Mouse (Mus musculus) bone marrow macrophage, adult 2 months (primary cell): Measurements from ENCODE around the gene Trpc1. TPM values are rescaled to one million over a fixed set of nuclear protein-coding genes. Genes with fewer than 3 reads are reported as not detected.
A peak's percentile ranks its signal among the peaks of the same experiment; 100 is the strongest.

Experiments
- H3K27ac ChIP-seq: 2 replicates; pipeline ENCODE4 v1.5.1; 2012; ENCODE audit warnings: low read depth, low read length; ENCODE audit not compliant: insufficient read depth
- H3K4me1 ChIP-seq: 2 replicates; pipeline ENCODE4 v1.6.1; 2012; ENCODE audit warnings: low read length; ENCODE audit not compliant: control insufficient read depth, insufficient read depth
- H3K4me3 ChIP-seq: 2 replicates; pipeline ENCODE4 v1.5.1; 2012; ENCODE audit warnings: mild to moderate bottlenecking, low read length, moderate library complexity; ENCODE audit not compliant: insufficient read depth
- CTCF ChIP-seq: IDR thresholded peaks from 2 replicates; pipeline ENCODE4 v1.5.1; 2012; ENCODE audit warnings: low read depth, mild to moderate bottlenecking, low read length, moderate library complexity
- POLR2A ChIP-seq: IDR thresholded peaks from 2 replicates; pipeline ENCODE4 v1.6.1; 2012; ENCODE audit warnings: mild to moderate bottlenecking, low read depth, low read length, borderline replicate concordance
- polyA plus RNA-seq: library from polyadenylated mRNA; stranded (reverse); fragments of >200 nt; gene quantifications from 2 replicates; pipeline ENCODE4 v1.2.4, GENCODE M21; 2012; ENCODE audit not compliant: missing spikeins, insufficient read depth, insufficient read length

The Trpc1 gene
- polyA plus RNA-seq, 1 experiment, result 0.12 TPM

GRCm38 (mm10) chr9:95697808-95698207 is 52.4 kb downstream of the Trpc1 start:
- TF ChIP-seq CTCF, result no peak
- no peak for TF ChIP-seq POLR2A
- Histone ChIP-seq H3K4me3 (no peak overlapping the region), H3K27ac (no peak overlapping the region), H3K4me1 (no peaks in the 10 kb centered on the region)

GRCm38 (mm10) chr9:95696581-95696980 is 53.6 kb downstream of the Trpc1 start:
- Histone ChIP-seq H3K27ac (no peak overlapping the region), H3K4me1 (no peaks in the 10 kb centered on the region), H3K4me3 (no peak overlapping the region)
- TF ChIP-seq POLR2A (no peak), CTCF (no peak)

- H3K4me3 ChIP-seq, result no peak overlapping the region
- TF ChIP-seq POLR2A (no peak), CTCF (no peak)
- no peak overlapping the region for H3K27ac ChIP-seq
- no peaks in the 10 kb centered on the region for H3K4me1 ChIP-seq
These were observed 55.2 kb downstream of the Trpc1 start for GRCm38 (mm10) chr9:95695023-95695422.

GRCm38 (mm10) chr9:95694526-95694925 is 55.6 kb downstream of the Trpc1 start:
- TF ChIP-seq POLR2A (no peak), CTCF (no peak)
- no peak overlapping the region for H3K27ac ChIP-seq
- H3K4me3 ChIP-seq, result no peak overlapping the region
- no peaks in the 10 kb centered on the region for H3K4me1 ChIP-seq

GRCm38 (mm10) chr9:95693528-95694100 is 56.6 kb downstream of the Trpc1 start:
- H3K4me3 ChIP-seq, result no peak overlapping the region
- TF ChIP-seq CTCF, result no peak
- no peak for TF ChIP-seq POLR2A
- H3K4me1 ChIP-seq, result no peaks in the 10 kb centered on the region
- no peak overlapping the region for H3K27ac ChIP-seq

GRCm38 (mm10) chr9:95692823-95693222 is 57.4 kb downstream of the Trpc1 start:
- no peak for TF ChIP-seq CTCF
- Histone ChIP-seq H3K27ac (no peak overlapping the region), H3K4me1 (no peaks in the 10 kb centered on the region), H3K4me3 (no peak overlapping the region)

GRCm38 (mm10) chr9:95688064-95688463 is 62.1 kb downstream of the Trpc1 start:
- no peak overlapping the region for H3K4me3 ChIP-seq
- no peak for TF ChIP-seq POLR2A
- 0 out of 2 replicates have a peak, but pooled peaks have one; percentile 31 for TF ChIP-seq CTCF
- no peak overlapping the region for H3K27ac ChIP-seq

GRCm38 (mm10) chr9:95685660-95686440 is 64.3 kb downstream of the Trpc1 start:
- TF ChIP-seq POLR2A, result no peak
- TF ChIP-seq CTCF, result no peak
- 0 out of 2 replicates have a peak, but pooled peaks cover 2% of the 10 kb centered on the region for H3K4me1 ChIP-seq

More at GRCm38 (mm10) chr9:95688064-95688463, 62.1 kb downstream of the Trpc1 start:
- no peaks in the 10 kb centered on the region for H3K4me1 ChIP-seq

GRCm38 (mm10) chr9:95680691-95681090 is 69.5 kb downstream of the Trpc1 start:
- Histone ChIP-seq H3K4me3 (no peak overlapping the region), H3K4me1 (0 out of 2 replicates have a peak, but pooled peaks cover 2% of the 10 kb centered on the region), H3K27ac (no peak overlapping the region)
- no peak for TF ChIP-seq CTCF

More at GRCm38 (mm10) chr9:95685660-95686440, 64.3 kb downstream of the Trpc1 start:
- H3K4me3 ChIP-seq, result no peak overlapping the region
- no peak overlapping the region for H3K27ac ChIP-seq

GRCm38 (mm10) chr9:95679966-95680365 is 70.2 kb downstream of the Trpc1 start:
- H3K4me3 ChIP-seq, result no peak overlapping the region
- TF ChIP-seq POLR2A (no peak), CTCF (no peak)
- H3K4me1 ChIP-seq, result 0 out of 2 replicates have a peak, but pooled peaks cover 2% of the 10 kb centered on the region
- H3K27ac ChIP-seq, result no peak overlapping the region

- TF ChIP-seq POLR2A (no peak), CTCF (no peak)
- H3K27ac ChIP-seq, result no peak overlapping the region
- no peaks in the 10 kb centered on the region for H3K4me1 ChIP-seq
- no peak overlapping the region for H3K4me3 ChIP-seq
These were observed 74.2 kb downstream of the Trpc1 start for GRCm38 (mm10) chr9:95676021-95676420.
